Mouse (Mus musculus): ENCODE measurements around the gene BC005537. TPM values are rescaled to one million over a fixed set of nuclear protein-coding genes. Genes with fewer than 3 reads are reported as not detected.
"Not testable (repeated sequence)": the region's sequence is repeated elsewhere in the genome, so short reads cannot be mapped to it uniquely, and the experiment has no call there.

Gene BC005537
- 10.0 and 12.5 TPM in 2 replicates for polyA plus RNA-seq (2016; fragmentation: Nextera tagmentation; extraction: Ambion mirVana)

DNA sequence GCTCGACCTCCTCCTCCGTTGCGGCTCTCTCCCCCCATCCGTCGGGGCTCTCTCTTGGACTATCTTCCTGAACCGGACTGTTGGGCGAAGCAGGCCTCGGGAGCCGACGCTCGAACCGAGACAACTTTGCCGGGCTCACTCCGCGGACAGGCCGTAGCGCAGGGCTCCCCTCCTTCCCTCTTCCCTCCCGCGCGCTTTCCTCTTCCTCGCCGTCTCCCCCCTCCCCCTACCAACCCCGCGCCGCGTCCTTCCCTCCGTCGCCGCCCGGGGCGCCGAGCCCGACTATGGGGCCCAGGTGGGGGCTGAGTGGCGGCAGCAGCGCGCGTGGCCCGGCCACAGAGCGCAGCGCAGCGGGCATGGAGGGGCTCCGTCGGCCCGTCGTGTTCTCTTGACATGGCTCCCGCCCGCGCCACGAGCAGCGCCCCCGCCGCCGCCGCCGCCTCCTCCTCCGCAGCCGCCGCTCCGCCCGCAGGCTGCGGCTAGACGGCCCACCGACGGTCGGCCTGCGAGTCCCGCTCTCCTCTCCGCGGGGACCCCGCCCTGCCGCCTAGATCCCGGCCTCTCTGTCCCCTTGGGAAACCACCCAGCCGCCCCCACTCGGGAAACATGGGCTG, at the start of gene BC005537:
Gene BC005537 (plus strand): TSS at position 350 of the 614 bp plus-strand sequence.
- whole genome bisulfite sequencing: under 1% methylated on average over 63 of the region's 74 CpGs
- Histone ChIP-seq H3K27ac (peak within 1 kb of the TSS; percentile 98), H3K27me3 (ENCODE audit: low read depth, poor library complexity, severe bottlenecking) (no peaks in the 10 kb centered on the region), H3K4me1 (peaks cover 32% of the 10 kb centered on the region), H3K36me3 (peaks cover 19% of the 10 kb centered on the region), H3K9me3 (replicated peaks) (no peaks in the 10 kb centered on the region), H3K4me3 (peak within 1 kb of the TSS; percentile 100)
- DNase-seq (ENCODE audit: low spot score): peak; percentile 79

DNA sequence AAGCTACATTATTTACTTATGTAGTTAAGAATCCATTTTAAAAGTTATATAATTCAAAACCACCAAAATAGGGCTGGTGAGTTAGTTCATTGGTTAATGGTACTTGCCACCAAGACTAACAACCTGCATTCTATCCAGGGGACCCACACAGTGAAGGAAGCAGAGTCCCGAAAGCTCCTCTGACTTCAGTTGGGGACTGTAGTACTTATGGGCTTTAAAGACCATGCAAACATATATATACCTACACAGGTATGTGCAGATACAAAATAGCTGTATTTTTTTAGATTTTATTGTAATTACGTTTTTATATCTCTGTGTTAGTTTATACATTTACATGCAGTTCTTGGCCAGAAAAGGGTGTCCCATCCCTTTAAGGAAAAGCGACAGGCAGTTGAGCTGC, 44.7 kb upstream of the BC005537 start:
- H3K9me3 ChIP-seq (replicated peaks): no peaks in the 10 kb centered on the region
- H3K27ac ChIP-seq: no peak overlapping the region
- H3K27me3 ChIP-seq (ENCODE audit: low read depth, poor library complexity, severe bottlenecking): no peaks in the 10 kb centered on the region
- H3K4me1 ChIP-seq: peaks cover 9% of the 10 kb centered on the region
- no peak for DNase-seq (ENCODE audit: low spot score)
- 93% methylated on average over 3 of the region's 3 CpGs for WGBS
- no peak overlapping the region for H3K4me3 ChIP-seq
- H3K36me3 ChIP-seq: peaks cover 82% of the 10 kb centered on the region

DNA sequence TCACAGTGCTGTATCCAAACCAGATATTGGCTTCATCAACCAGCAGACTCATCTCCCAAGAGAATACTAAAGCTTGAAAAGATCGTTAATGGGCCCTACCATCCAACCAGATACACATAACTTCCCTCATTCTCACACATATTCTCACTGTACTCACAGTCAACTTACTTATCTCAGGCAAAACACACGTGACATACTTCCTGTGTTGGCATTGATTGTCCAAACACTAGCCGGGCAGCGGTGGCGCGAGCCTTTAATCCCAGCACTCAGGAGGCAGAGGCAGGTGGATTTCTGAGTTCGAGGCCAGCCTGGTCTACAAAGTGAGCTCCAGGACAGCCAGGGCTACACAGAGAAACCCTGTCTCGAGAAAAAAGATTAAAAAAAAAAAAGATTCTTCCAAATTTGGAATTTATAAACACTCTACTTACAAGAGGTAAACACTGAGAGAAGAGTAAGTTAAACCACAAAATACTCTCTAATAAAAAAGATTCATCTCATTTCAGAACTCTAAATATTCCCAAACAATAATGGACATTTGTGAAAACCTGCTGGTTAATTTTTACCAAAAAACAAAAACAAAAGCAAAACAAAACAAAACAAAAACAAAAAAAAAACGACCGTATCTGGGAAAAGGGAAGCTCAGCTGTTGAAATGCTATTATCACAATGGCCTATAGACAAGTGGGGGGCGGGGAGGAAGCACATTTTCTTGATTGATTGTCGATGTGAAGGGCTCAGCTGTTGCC, 43.5 kb upstream of the BC005537 start:
- peaks cover 70% of the 10 kb centered on the region for H3K36me3 ChIP-seq
- no peak overlapping the region for H3K4me3 ChIP-seq
- 93% methylated on average over 12 of the region's 12 CpGs for WGBS
- H3K4me1 ChIP-seq: peaks cover 14% of the 10 kb centered on the region
- no peaks in the 10 kb centered on the region for H3K9me3 ChIP-seq (replicated peaks)
- no peak overlapping the region for H3K27ac ChIP-seq
- no peak for DNase-seq (ENCODE audit: low spot score)
- H3K27me3 ChIP-seq (ENCODE audit: low read depth, poor library complexity, severe bottlenecking): no peaks in the 10 kb centered on the region

DNA sequence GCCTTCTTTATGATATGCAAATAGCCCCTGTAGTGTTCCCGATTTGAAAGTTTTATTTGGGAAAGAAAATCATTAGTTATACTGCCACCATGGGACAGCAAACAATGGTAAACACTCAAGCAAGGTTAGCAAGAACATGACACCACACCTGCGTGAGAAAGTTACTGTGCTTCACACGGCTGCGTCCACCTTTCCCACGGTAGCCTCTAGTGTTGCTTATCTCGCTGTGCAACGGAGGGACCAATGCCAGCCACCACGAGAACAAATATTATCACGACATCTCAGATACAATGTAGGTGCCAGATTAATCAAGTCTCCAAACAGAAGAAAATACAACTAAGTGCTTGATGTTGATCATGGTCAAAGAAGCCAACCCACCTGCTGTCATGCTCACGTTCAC, 42.0 kb upstream of the BC005537 start:
- Histone ChIP-seq H3K4me1 (peaks cover 14% of the 10 kb centered on the region), H3K36me3 (peaks cover 56% of the 10 kb centered on the region)
- DNase-seq (ENCODE audit: low spot score): no peak

DNA sequence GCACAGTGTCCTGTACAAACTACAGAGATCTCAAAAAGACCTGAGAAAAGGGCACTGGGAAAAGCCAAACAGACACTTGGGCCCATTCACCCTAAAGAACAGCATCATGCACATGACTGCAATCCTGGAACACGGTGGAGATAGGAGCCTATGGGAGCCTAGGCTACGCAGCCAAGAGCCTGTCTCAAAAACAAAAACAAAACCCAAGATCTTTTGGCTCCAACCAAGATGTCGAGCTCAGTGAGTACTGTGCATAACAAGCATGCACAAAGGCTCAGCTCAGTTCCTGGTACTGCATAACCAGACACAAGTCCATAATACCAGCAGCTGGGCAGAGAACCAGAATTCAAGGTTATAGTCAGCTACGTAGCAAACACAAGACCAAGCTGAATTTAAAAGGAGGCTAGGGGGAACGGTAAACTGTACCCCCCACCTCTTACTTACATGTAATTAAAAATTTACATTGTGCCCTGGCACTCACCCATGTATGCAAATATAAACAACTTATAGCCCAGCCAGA, 41.0 kb upstream of the BC005537 start:
- no peaks in the 10 kb centered on the region for H3K27me3 ChIP-seq (ENCODE audit: low read depth, poor library complexity, severe bottlenecking)
- H3K4me1 ChIP-seq: peaks cover 14% of the 10 kb centered on the region
- peak overlapping the region; percentile 75 for H3K4me3 ChIP-seq
- DNase-seq (ENCODE audit: low spot score): no peak
- H3K36me3 ChIP-seq: peaks cover 46% of the 10 kb centered on the region
- H3K27ac ChIP-seq: peak overlapping the region; percentile 97; the same call in 1 of the 2 replicates
- no peaks in the 10 kb centered on the region for H3K9me3 ChIP-seq (replicated peaks)
- WGBS: 86% methylated on average over 5 of the region's 5 CpGs

More for the DNA sequence above, 42.0 kb upstream of the BC005537 start:
- Histone ChIP-seq H3K4me3 (no peak overlapping the region), H3K27me3 (ENCODE audit: low read depth, poor library complexity, severe bottlenecking) (no peaks in the 10 kb centered on the region), H3K27ac (no peak overlapping the region), H3K9me3 (replicated peaks) (no peaks in the 10 kb centered on the region)
- WGBS: 93% methylated on average over 10 of the region's 10 CpGs

DNA sequence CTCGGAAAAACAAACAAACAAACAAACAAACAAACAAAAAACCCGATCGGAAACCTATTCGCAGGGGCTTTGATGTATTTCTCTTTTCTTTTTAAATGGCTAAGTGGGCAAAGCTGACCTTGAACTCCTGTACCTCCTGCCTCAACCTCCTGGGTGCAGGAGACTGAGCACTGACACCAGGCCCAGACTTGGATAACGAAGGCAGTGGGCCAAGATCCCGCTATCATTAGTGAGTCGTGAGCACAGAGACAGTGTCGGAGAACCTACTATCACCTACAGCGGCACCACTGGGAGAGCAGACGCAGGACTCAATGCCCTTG, 40.4 kb upstream of the BC005537 start:
- Histone ChIP-seq H3K36me3 (peaks cover 40% of the 10 kb centered on the region), H3K27ac (peak overlapping the region; percentile 97), H3K4me1 (peaks cover 14% of the 10 kb centered on the region), H3K4me3 (peak overlapping the region; percentile 75), H3K27me3 (ENCODE audit: low read depth, poor library complexity, severe bottlenecking) (no peaks in the 10 kb centered on the region), H3K9me3 (replicated peaks) (no peaks in the 10 kb centered on the region)
- no peak for DNase-seq (ENCODE audit: low spot score)
- WGBS: 8% methylated on average over 10 of the region's 10 CpGs

DNA sequence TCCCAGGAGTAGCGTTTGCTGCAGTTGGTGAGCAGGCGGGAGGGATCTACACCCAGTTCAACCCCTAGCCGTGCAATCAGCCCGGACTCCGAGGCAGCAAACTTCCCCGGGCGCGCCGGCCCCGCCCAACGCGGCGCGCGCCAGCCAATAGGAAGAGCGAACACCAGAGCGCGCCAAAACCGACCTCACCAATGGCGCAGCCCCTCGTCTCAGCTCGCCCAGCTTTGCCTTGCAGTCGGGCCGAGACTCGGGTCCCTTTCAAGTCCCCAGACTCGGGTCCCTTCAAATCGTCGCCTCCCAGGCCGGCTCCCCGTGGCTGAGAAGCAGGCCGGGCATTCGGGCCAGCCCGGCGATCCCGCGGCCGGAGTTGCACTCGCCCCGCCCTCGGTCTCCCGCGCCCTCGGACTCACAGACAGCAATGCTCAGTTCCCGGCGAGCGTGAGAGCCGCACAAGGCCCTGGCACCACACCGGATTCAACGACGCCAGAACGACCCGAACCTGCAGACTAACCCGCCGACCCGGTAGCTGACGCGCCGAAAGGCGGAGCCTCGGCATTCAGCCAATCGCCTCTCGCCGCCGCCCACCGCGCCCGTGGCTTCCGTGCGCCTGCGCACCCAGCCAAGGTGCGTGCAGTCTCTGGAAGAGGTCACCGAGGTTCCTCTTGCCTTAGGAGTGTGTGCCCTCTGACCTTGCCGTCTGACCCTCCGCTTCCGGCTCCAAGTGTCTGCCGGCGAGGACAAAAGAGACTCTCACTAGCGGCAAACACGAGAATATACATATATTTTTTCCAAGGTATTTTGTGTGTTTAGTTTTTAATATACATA, 39.8 kb upstream of the BC005537 start, which contains the start of gene Gmnn:
Gene Gmnn (minus strand): TSS at position 521 of the 825 bp plus-strand sequence.
- under 1% methylated on average over 73 of the region's 79 CpGs for WGBS
- H3K27me3 ChIP-seq (ENCODE audit: low read depth, poor library complexity, severe bottlenecking): no peaks in the 10 kb centered on the region

DNA sequence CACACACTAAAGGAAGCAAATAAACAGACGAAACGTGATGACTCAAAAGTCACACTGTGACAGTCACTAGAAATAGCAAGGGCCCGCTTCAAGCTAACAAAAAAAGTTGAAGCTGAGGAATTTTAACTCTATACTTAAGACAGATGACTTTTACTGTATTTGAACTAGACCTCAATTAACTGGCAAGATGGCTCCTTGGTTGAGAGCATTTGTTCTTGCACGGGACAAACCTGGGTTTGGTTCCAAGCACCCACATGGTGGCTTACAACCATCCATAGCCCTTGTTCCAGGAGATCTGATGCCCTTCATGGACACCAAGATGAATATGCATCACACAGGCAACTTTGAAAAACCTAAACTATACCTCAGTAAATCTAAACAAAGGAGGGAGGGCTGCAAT, 39.2 kb upstream of the BC005537 start:
- 48% methylated on average over 4 of the region's 4 CpGs for WGBS
- Histone ChIP-seq H3K4me1 (peaks cover 14% of the 10 kb centered on the region), H3K27me3 (ENCODE audit: low read depth, poor library complexity, severe bottlenecking) (no peaks in the 10 kb centered on the region), H3K9me3 (replicated peaks) (no peaks in the 10 kb centered on the region), H3K27ac (peak overlapping the region; percentile 97), H3K36me3 (peaks cover 28% of the 10 kb centered on the region), H3K4me3 (peak overlapping the region; percentile 75)
- DNase-seq (ENCODE audit: low spot score): no peak

More for the DNA sequence above, 39.8 kb upstream of the BC005537 start, which contains the start of gene Gmnn:
- peaks cover 14% of the 10 kb centered on the region for H3K4me1 ChIP-seq
- peak within 1 kb of the TSS; percentile 75 for H3K4me3 ChIP-seq
- peak; percentile 93 for DNase-seq (ENCODE audit: low spot score)
- no peaks in the 10 kb centered on the region for H3K9me3 ChIP-seq (replicated peaks)
- peaks cover 34% of the 10 kb centered on the region for H3K36me3 ChIP-seq
- H3K27ac ChIP-seq: peak within 1 kb of the TSS; percentile 97

DNA sequence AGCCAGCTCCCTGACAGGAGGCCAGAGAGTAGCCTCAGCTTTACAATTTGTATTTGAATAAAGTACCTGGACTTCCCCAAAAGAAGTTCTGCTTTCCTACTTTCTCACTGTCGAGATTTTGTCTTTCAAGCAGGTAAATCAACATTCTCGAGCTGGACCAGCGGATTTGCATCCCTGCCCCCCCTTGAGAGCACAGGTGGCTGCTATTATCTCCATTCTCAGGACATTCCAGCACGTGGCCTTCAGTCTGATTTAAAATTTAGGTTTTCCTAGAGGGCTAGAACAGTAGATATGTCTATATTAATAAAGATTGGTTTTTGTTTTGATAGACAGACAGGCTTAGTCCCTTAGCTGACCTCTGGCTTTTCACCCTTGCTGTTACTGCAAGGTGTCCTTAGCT, 33.6 kb upstream of the BC005537 start:
- H3K27me3 ChIP-seq (ENCODE audit: low read depth, poor library complexity, severe bottlenecking); DNase-seq (ENCODE audit: low spot score); H3K27ac ChIP-seq; H3K4me1 ChIP-seq; H3K36me3 ChIP-seq; H3K9me3 ChIP-seq (replicated peaks); H3K4me3 ChIP-seq: not testable (repeated sequence)
- WGBS: 78% methylated on average over 4 of the region's 4 CpGs

DNA sequence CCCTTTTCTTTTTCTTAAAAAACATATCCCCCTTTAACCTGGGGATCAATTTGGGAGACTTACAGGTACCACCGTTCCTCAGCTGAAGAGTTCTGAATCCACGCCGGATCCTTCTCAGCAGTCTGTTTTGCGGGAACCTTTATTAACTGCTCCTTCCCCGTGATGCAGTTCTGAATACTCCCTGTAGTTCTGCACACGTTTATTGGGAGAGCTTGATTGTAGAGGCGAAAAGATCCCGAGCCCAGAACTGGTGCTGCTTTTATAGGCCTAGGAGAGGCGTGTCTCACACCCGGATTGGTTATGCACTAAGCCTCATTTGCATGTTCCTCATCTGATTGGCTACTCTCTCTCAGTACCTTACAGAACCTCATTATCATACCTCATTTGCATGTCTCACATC, 30.0 kb upstream of the BC005537 start:
- not testable (repeated sequence) for H3K36me3 ChIP-seq; H3K27ac ChIP-seq; H3K4me1 ChIP-seq; H3K9me3 ChIP-seq (replicated peaks); H3K27me3 ChIP-seq (ENCODE audit: low read depth, poor library complexity, severe bottlenecking); H3K4me3 ChIP-seq; DNase-seq (ENCODE audit: low spot score)
- WGBS: 92% methylated on average over 10 of the region's 10 CpGs

DNA sequence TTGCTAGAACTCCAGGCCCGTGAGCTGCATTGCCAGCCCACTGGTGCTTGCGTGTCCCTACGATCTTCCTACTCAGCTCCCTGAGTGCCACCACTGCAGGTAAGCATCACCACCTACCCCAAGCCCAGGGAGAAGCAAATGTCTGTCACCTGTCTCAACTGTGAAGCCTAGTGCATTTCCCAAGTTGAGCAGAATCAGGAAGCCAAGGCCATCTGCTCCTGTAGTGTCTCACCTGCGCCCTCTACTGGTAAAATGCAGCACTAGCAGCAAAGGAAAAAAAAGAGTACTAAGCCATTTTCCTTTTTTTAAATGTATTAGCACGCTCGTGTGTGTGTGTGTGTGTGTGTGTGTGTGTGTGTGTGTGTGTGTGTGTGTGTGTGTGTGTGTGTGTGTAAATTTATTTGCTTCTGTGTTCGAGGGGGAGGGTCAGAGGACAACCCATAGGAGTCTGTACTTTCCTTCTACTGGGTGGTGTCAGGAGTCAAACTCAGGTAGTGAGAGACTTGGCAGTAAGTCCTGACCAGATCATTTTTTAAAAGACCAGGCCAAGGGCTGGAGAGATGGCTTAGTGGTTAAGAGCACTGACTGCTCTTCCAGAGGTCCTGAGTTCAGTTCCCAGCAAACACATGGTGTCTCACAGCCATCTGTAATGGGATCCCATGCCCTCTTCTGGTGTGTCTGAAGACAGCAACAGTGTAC, 25.2 kb upstream of the BC005537 start:
- DNase-seq (ENCODE audit: low spot score): peak; percentile 37

DNA sequence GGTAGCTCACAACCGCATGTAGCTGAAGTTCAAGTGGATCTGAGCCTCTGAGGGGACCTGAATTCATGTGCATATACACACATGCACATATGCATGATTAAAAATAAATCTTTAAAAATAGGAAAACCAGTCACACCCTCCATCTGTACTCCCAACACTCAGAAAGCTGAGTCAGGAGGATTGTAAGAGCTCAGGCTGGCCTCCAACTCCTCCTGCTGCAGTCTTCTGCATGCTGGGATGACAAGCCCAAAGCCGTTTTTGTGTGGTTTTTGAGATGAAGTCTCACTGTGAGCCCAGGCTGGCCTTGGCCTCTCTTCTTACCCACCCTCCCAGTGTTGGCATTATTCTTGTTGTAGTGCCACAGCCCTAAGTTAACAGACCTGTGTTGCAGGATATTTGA, 23.4 kb upstream of the BC005537 start:
- 87% methylated on average over 2 of the region's 2 CpGs for WGBS
- no peaks in the 10 kb centered on the region for H3K27me3 ChIP-seq (ENCODE audit: low read depth, poor library complexity, severe bottlenecking)
- H3K4me1 ChIP-seq: no peaks in the 10 kb centered on the region
- no peaks in the 10 kb centered on the region for H3K9me3 ChIP-seq (replicated peaks)
- no peaks in the 10 kb centered on the region for H3K36me3 ChIP-seq
- H3K27ac ChIP-seq: no peak overlapping the region
- H3K4me3 ChIP-seq: no peak overlapping the region
- DNase-seq (ENCODE audit: low spot score): no peak

More for the DNA sequence above, 25.2 kb upstream of the BC005537 start:
- H3K36me3 ChIP-seq: no peaks in the 10 kb centered on the region
- WGBS: 59% methylated on average over 6 of the region's 7 CpGs
- no peaks in the 10 kb centered on the region for H3K4me1 ChIP-seq
- H3K4me3 ChIP-seq: no peak overlapping the region
- no peaks in the 10 kb centered on the region for H3K9me3 ChIP-seq (replicated peaks)
- no peak overlapping the region for H3K27ac ChIP-seq
- H3K27me3 ChIP-seq (ENCODE audit: low read depth, poor library complexity, severe bottlenecking): no peaks in the 10 kb centered on the region
